Mouse (Mus musculus) cerebellum, postnatal 36 days (tissue): ENCODE results near the gene Dck.
A peak's percentile ranks its signal among the peaks of the same experiment; 100 is the strongest.

Experiments used
- DNase-seq, 2 experiments: peaks; one replicate each; pipeline ENCODE4 v3.0.0; 2021 to 2022; ENCODE audit warnings: mixed read lengths in 2 of 2

Dck gene

GRCm38 (mm10) chr5:88791256-88792245 lies 26.8 kb downstream of the Dck start:
- peak; percentile 66 to 71 for DNase-seq

- peak; percentile 64 to 76 for DNase-seq
Measured at GRCm38 (mm10) chr5:88793676-88794075, 28.9 kb downstream of the Dck start.

GRCm38 (mm10) chr5:88795910-88796584 lies 31.3 kb downstream of the Dck start:
- DNase-seq = no peak

- peak; percentile 26 to 46 for DNase-seq
Measured at GRCm38 (mm10) chr5:88796588-88796987, 31.8 kb downstream of the Dck start.

- no peak for DNase-seq
Measured at GRCm38 (mm10) chr5:88797121-88797520, 32.3 kb downstream of the Dck start.

- DNase-seq = peak in 1 of 2 experiments; percentile 40
Measured at GRCm38 (mm10) chr5:88805616-88806015, 40.8 kb downstream of the Dck start.

- peak; percentile 35 to 50 for DNase-seq
Measured at GRCm38 (mm10) chr5:88806278-88806677, 41.5 kb downstream of the Dck start.

- DNase-seq = peak in 1 of 2 experiments; percentile 19
Measured at GRCm38 (mm10) chr5:88807342-88807741, 42.5 kb downstream of the Dck start.

GRCm38 (mm10) chr5:88813188-88813587 lies 48.4 kb downstream of the Dck start:
- DNase-seq = peak in 1 of 2 experiments; percentile 43

- DNase-seq = peak; percentile 85 to 87
Measured at GRCm38 (mm10) chr5:88814552-88814951, 49.8 kb downstream of the Dck start.

GRCm38 (mm10) chr5:88821542-88821941 lies 56.7 kb downstream of the Dck start:
- DNase-seq = no peak

GRCm38 (mm10) chr5:88824838-88825237 lies 60.0 kb downstream of the Dck start:
- no peak for DNase-seq

GRCm38 (mm10) chr5:88829835-88830571 lies 65.2 kb downstream of the Dck start:
- DNase-seq = no peak

GRCm38 (mm10) chr5:88830880-88831279 lies 66.1 kb downstream of the Dck start:
- no peak for DNase-seq

GRCm38 (mm10) chr5:88831935-88832334 lies 67.1 kb downstream of the Dck start:
- no peak for DNase-seq
